Mouse (Mus musculus) adrenal gland, adult 2 months (tissue): ENCODE measurements around the gene Mycn. TPM values are rescaled to one million over a fixed set of nuclear protein-coding genes. Genes with fewer than 3 reads are reported as not detected.

Experiments
- DNase-seq: peaks from one replicate; pipeline ENCODE4 v3.0.0; 2021
- long read RNA-seq: library from polyadenylated mRNA; stranded (forward); transcript quantifications from one replicate; pipeline ENCODE4 v2.0.0, GENCODE M21; 2021
- polyA plus RNA-seq: library from polyadenylated mRNA; depleted of rRNA; stranded (reverse); fragments of >200 nt; gene quantifications from 2 replicates; pipeline ENCODE4 v1.2.3, GENCODE M21; 2012; rRNA removed
- total RNA-seq, 2 experiments: library from RNA; stranded (reverse); gene quantifications; 2 replicates each; pipeline ENCODE4 v1.2.3; 2021

Mycn gene
- total RNA-seq = 1 to 10 TPM; 6.1 to 9.6 TPM
- polyA plus RNA-seq = 3.8 and 5.8 TPM in 2 replicates
- long read RNA-seq, transcript Mycn-201 (3 exons, 2,674 nt) = major isoform, 14 of 18 reads
- long read RNA-seq, partial matches to known transcripts = 2 of 18 reads
- long read RNA-seq, other reads (novel, unspliced or antisense) = 0 of 18 reads

GRCm38 (mm10) chr12:12941661-12942363, at the start of gene Mycn:
Gene Mycn (minus strand): TSS chr12:12941914.
- peak; percentile 82 for DNase-seq

DNA sequence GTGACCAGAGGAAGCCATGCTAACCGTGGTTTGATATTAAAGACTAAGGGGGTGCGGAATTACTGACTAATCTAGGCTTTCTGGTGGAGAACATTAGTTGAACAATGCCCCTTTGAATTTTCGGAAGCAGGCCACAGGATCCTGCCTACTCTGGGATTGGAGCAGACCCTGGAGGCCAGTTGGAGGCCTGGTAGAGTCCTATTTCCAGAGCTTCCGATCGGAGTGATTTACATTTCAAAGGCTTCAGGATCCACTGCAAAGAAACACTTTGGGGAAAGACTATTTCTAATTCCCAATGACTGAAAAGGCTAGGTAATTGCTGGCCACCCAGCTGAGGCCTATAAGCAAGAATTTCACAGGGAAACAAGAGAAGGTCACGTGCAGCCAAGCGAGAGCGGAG, 45.7 kb upstream of the Mycn start:
- DNase-seq = no peak

GRCm38 (mm10) chr12:12986612-12987206, 45.0 kb upstream of the Mycn start:
- DNase-seq = no peak

DNA sequence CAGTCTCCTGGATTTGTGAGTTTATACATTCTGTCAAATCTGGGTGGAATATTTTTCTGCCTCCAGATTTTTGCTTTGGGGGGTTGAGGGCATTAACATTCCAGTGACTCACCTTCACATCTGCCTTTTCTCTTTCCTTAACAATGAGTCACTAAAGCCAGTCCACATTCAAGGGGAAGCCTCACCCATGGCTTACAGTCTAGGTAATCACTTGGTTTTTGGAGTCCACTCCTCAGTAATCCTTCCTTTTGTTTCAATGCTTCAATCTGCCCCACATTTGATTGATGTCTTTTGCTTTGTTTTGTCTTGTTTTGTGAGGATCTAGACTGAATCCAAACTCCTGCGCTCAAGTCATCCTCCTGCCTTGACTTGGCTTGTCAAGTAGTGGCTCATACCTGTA, 41.3 kb upstream of the Mycn start:
- DNase-seq = no peak

GRCm38 (mm10) chr12:12975397-12975796, 33.7 kb upstream of the Mycn start:
- peak; percentile 28 for DNase-seq

DNA sequence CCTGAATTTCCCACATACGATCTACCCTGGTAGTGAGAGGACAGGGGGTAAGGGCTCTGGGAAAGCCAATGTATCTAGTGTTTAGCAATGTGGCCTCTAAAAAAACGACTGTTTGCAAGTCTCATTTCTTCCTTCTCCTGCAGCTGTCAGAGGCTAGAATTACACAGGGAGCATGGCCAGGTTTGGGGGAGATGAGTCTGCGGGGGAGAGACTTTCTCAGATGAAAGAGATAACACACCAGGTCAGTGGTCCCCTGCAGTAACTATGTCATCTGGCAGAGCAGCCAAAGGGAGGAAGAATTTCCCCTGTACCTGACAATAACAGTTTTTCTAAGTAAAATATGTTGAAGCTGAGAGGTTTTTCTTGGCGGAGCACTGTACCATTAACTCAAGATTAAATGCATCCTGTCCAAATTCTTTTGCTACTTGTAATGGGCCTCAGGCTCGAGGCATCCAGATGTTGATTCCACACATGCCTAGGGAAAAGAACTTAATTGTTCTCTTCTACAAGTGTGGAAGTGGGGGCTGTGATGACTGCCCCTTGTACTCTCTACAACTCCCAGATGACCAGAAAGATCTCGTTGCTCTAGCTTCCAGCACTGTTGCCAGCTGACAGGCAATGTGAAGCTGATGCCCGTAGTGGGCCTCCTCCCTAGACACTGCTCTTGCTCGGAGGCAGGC, 31.2 kb upstream of the Mycn start:
- no peak for DNase-seq

DNA sequence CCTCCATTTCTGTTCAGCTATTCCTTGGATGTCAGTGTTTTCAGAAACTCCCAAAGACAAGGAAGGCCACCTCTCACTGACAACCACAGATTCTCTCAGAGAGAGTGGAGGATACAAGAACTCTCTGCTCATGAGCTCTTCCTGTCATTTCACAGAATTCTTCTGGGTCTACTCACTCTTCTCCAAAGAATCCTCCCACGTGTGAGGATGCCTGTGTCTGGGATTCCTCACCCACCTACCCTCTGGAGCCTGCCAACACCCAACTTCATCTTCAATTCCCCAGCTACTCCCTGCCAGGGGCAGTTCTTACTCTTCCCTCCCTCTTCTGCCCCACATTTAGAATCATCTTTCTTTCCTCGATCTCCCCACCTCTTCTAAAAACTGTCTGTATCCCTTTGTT, 26.2 kb upstream of the Mycn start:
- DNase-seq = no peak

DNA sequence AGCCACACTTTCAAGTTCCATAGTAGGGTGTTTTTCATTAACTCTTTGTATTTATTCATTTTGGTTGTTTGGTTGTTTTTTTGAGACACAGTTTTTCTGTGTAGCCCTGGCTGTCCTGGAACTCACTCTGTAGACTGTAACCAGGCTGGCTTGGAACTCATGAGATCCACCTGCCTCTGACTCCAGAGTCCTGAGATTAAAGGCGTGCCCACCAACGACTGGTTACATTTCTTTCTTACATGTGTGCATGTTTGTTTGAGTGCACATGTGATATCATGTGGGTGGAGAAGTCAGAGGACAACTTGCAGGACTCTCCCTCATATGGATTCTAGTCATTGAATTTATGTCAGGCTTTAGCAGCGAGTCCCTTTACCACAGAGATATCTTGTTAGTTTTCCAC, 23.1 kb upstream of the Mycn start:
- DNase-seq = no peak

- no peak for DNase-seq
Measured at GRCm38 (mm10) chr12:12947606-12948005, 5.9 kb upstream of the Mycn start.

DNA sequence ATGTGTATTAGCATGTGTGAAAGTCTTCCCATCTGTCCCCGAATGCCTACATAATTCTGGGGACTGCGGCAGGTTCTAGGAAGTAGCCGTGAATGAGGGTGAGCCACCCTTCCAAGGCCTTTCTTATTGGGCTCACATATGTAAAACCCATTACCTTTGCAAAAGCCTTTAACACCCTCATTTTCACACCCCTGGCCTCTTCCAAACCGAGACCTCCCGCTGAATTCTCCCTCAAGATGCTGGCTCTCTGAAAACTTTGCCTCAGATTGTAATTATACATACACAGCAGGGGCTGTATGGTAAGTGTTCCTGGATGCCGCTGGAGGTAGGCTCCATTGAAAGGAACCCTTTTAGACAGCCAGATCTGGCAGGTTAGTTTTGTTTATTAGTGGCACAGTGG, 1.6 kb upstream of the Mycn start:
- DNase-seq = no peak

DNA sequence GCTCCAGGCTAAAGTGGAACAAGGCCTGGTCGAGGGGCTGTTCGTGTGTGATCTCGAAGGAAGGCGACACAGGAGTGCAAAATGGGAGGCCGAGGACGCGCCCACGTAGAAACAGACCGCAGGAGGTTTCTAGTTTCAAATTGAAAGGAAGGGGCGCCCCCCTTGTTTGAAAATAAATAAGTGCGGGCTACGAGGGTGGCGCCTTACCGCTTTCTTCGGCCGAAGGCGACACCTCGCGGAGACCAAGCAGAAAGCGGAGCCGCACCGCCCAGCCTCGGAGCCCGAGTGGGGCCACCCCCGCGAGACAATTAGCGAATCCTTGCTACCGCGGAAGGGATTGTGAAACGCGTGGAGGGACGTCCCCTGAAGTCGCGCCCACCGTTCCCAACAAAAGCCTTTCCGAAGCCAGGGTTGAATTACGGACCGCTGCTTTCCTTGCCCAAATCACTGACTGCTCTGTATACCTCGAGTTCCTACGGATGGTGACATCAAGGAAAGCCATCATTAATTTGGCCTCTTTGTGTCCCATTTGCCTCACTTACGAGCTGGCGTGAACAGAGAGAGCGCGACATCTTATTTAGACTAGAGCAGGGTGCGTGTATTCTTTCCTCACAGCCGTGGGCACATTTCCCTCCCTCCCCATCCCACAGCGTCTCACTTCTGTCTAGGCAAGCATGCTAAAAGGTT, 793 bp upstream of the Mycn start:
- DNase-seq = peak; percentile 87

- DNase-seq = peak; percentile 30
Measured at GRCm38 (mm10) chr12:12941129-12941504, 597 bp downstream of the Mycn start.

DNA sequence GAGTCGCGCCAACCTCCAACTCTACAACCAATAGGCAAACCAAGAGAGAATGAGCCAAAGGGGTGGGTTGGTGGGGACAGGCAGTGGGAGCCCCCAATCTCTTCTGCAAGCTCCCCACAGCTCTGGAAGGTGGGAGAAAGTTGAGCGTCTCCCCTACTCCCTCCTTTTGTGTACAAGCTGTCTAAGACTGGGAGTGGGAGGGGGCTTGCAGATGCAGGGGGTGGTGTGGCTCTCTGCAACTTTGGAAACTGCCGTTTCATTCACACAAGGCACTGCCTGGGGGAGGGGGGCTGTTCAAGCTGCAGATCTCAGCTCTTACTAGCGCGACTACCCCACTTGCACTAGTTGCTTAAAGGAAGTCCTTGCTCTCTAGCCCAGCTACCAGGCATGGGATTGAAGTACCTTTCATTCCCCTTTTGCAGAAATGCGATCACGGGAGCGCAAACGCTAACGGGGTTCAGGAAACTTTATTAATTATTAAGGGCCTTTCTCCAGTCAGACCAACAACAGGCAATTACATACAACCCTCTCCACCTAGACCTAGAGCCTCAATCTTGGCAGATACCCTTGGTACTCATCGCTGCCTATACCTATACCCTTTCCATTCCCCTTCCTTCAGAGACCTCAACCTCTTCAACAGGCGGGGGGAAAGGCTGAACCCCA, 1.1 kb downstream of the Mycn start:
- peak; percentile 15 for DNase-seq

DNA sequence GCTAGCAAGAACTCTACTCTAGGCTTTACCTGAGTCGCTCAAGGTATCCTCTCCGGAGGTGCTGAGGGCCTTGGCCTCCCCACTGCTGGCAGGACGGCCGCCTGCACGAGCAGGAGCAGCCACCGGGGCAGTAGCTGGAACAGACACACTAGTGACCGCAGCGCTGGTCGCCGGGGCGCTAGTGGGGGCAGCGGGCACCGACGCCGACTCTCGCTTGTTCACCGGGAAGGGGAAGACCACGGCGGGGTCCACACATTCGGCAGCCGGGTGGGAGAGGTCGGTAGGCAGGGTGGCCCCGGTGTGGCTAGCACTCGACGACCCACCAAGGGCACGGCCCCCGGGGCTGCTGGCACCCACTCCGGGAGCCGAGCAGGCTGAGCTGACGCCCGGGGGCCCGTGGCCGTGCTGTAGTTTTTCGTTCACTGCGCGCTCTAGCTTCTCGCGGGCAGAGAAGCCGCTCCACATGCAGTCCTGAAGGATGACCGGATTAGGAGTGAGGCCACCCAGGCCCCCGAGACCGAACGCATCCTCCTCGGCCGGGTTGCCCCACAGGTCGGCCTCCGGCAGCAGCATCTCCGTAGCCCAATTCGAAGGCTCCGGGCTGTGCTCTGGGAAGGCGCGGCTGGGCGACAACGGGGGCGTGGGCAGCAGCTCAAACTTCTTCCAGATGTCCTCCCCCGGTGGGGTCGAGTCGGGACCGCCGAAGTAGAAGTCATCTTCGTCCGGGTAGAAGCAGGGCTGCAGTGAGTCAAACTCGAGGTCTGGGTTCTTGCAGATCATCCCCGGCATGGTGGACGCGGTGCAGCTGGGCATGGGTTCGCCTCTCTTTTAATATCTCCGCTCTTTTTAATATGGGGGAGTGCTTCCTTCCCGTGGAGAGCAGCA, 1.9 kb downstream of the Mycn start:
- peak; percentile 54 for DNase-seq

- peak; percentile 56 for DNase-seq
Measured at GRCm38 (mm10) chr12:12938850-12939249, 2.9 kb downstream of the Mycn start.

- peak; percentile 64 for DNase-seq
Measured at GRCm38 (mm10) chr12:12938361-12938760, 3.4 kb downstream of the Mycn start.

DNA sequence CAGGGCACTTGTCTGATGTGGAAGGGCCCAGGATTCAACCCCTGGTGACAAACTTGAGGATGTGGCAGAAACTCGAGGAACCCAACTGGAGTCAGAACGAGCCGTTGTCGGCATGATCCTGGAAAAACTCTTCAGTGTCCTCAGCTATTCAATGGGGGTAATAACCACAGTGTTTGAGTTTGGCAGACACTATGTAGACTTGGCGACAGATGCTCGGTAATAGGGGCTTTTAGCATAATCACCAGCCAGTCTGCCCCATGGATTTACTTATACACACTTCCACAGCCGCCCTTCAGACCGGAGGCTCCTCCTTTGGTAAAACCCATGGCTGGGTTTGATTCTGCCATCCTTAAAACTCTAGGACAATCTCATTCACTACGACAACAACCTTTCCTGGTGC, 4.0 kb downstream of the Mycn start:
- DNase-seq = no peak

- DNase-seq = no peak
Measured at GRCm38 (mm10) chr12:12937088-12937487, 4.6 kb downstream of the Mycn start.

- DNase-seq = no peak
Measured at GRCm38 (mm10) chr12:12932238-12932637, 9.5 kb downstream of the Mycn start.

- no peak for DNase-seq
Measured at GRCm38 (mm10) chr12:12928239-12928638, 13.5 kb downstream of the Mycn start.

DNA sequence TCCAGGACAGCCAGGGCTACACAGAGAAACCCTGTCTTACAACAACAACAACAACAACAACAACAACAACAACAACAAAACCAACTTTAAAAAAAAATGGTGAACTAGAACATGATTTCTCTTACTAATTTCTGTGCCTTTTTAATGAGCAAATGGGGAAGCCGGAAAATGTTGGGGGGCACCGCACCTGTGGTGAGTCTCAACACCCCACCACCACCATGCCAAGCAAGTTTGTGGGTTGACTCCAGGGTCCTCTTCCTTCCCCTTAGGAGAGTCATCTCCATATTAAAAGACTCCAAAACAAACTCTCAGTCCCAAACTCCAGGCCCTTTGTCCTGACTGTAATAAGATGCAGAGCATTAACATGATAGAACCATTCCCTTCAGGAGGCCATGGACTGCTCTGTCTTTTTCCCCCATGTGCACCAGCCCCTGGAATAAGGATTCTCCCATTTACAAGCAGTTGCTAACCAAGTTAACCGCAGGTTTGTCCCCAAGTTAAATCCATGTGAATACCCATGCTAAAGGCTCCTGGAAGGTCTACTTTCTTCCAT, 14.7 kb downstream of the Mycn start:
- DNase-seq = no peak
